8 mouse cellular contexts compared by ENCODE assay signal in genomic region chr3:159885271-159885670, GRCm38 (mm10). TPM values are rescaled to one million over a fixed set of nuclear protein-coding genes. Genes with fewer than 3 reads are reported as not detected.
DNase-seq lines count a peak whose midpoint lies in the region; ATAC-seq lines count a peak whose summit lies in the region.

No protein-coding gene starts in this region.

- no peak overlapping the region for H3K9ac ChIP-seq in hindbrain, embryonic 16.5 days (ENCODE audit: low read depth, low read length)

- peak; percentile 97 for ATAC-seq in hindbrain, embryonic 16.5 days
- ATAC-seq in megakaryocyte, adult 5-6 weeks (ENCODE audit: poor library complexity, severe bottlenecking), result peak; percentile 91
- no peak for ATAC-seq in CD4-positive, CD25-positive, alpha-beta regulatory T cell, adult 4 months

- H3K36me3 ChIP-seq in hindbrain, embryonic 16.5 days (ENCODE audit: control insufficient read depth, insufficient read depth, low read length), result no peaks in the 10 kb centered on the region

- H3K9me3 ChIP-seq in hindbrain, embryonic 16.5 days (ENCODE audit: control insufficient read depth, low read length), result no peaks in the 10 kb centered on the region

- WGBS in hindbrain, embryonic 16.5 days, result 7% methylated on average over 3 of the region's 3 CpGs

- H3K27me3 ChIP-seq in hindbrain, embryonic 16.5 days (replicated peaks; ENCODE audit: control insufficient read depth, insufficient read depth, low read length), result no peaks in the 10 kb centered on the region

- DNase-seq in adrenal gland, adult (ENCODE audit: inconsistent age in 2 of 2, low spot score in 1 of 2), result peak; percentile 86 to 96
- DNase-seq in embryo, embryonic 11.5 days (ENCODE audit: low read depth, low spot score), result peak; percentile 49
- peak; percentile 41 for DNase-seq in gastrocnemius, postnatal 25 days
- DNase-seq in layer of hippocampus, postnatal 36 days, result peak; percentile 72 to 73
- DNase-seq in right cerebral cortex, postnatal 14 days, result peak; percentile 39

- H3K4me3 ChIP-seq in hindbrain, embryonic 16.5 days (ENCODE audit: low read length), result no peak overlapping the region

- no peak overlapping the region for H3K4me2 ChIP-seq in hindbrain, embryonic 16.5 days (ENCODE audit: low read length)

- peaks cover 9% of the 10 kb centered on the region; the same call in 1 of the 2 replicates for H3K4me1 ChIP-seq in hindbrain, embryonic 16.5 days (ENCODE audit: control insufficient read depth, insufficient read depth, low read depth, low read length)

- H3K27ac ChIP-seq in hindbrain, embryonic 16.5 days (ENCODE audit: low read depth, low read length), result peak overlapping the region; percentile 9; the same call in 1 of the 2 replicates

RNA-seq across cellular contexts. Expression of gene Wls, which starts 45.8 kb away (rescaled TPM):
- total RNA-seq in gastrocnemius, postnatal 25 days (2021), result 10 to 100 TPM; 14.8 to 15.7 TPM
- polyA plus RNA-seq in hindbrain, embryonic 16.5 days (2015; fragmentation: Nextera tagmentation; extraction: Ambion mirVana), result 67.8 and 83.9 TPM in 2 replicates
- total RNA-seq in layer of hippocampus, postnatal 36 days (2021), result 10 to 100 TPM; 20.6 to 22.2 TPM
- 79.1 and 81.1 TPM in 2 replicates for total RNA-seq in megakaryocyte, adult 5-6 weeks (2015)
- 65.0 and 68.5 TPM in 2 replicates for total RNA-seq in megakaryocyte, adult 5-6 weeks (2017)
- polyA plus RNA-seq in CD4-positive, CD25-positive, alpha-beta regulatory T cell, adult 4 months (2017; shearing (Covaris generic)), result 100 to 1,000 TPM in 1 of 2 experiments, 10 to 100 TPM in 1; 95.4 to 103 TPM

Comparison
In these comparisons a context has a peak if more than half of its experiments do, and no peak if none do; other contexts are left out.
1. DNase-seq: peak in every context shown above with its lines; median percentile 91 in adrenal gland, adult; 72 in layer of hippocampus, postnatal 36 days; 49 in embryo, embryonic 11.5 days; 41 in gastrocnemius, postnatal 25 days; 39 in right cerebral cortex, postnatal 14 days.